Mouse (Mus musculus) liver, embryonic 12.5 days (tissue): ENCODE measurements at regions not wholly inside any gene's neighbourhood (a gene's known extent, or its start where the extent isn't known, plus 50 kb on each side); places are given as distances from the start of the nearest gene placed in this dataset.

ENCODE experiments used
- ATAC-seq: fragments of 200-750 bp; cut with Nextera tagmentation; 2 replicates; pipeline ENCODE4 v1.8.0; 2017; ENCODE audit warnings: moderate number of reproducible peaks, mild to moderate bottlenecking, moderate library complexity
- H3K27ac ChIP-seq: fragments of 300-500 bp; sonication (generic); 2 replicates; pipeline ENCODE4 v1.5.1; 2016; ENCODE audit warnings: mild to moderate bottlenecking
- H3K27me3 ChIP-seq: fragments of 300-500 bp; sonication (generic); replicated peaks from 2 replicates; pipeline ENCODE4 v1.6.1; 2016; ENCODE audit warnings: mild to moderate bottlenecking, moderate library complexity
- H3K36me3 ChIP-seq: fragments of 300-500 bp; sonication (generic); 2 replicates; pipeline ENCODE4 v1.6.1; 2016; ENCODE audit warnings: mild to moderate bottlenecking, moderate library complexity
- H3K4me1 ChIP-seq: fragments of 300-500 bp; sonication (generic); 2 replicates; pipeline ENCODE4 v1.6.1; 2016
- H3K4me2 ChIP-seq: fragments of 300-500 bp; sonication (generic); 2 replicates; pipeline ENCODE4 v1.6.1; 2016; ENCODE audit warnings: mild to moderate bottlenecking, moderate library complexity
- H3K4me3 ChIP-seq: fragments of 300-500 bp; sonication (generic); 2 replicates; pipeline ENCODE4 v1.5.1; 2016; ENCODE audit warnings: mild to moderate bottlenecking, moderate library complexity
- H3K9ac ChIP-seq: fragments of 300-500 bp; sonication (generic); 2 replicates; pipeline ENCODE4 v1.6.1; 2016; ENCODE audit warnings: mild to moderate bottlenecking, moderate library complexity
- H3K9me3 ChIP-seq: fragments of 300-500 bp; sonication (generic); replicated peaks from 2 replicates; pipeline ENCODE4 v1.6.1; 2016; ENCODE audit warnings: mild to moderate bottlenecking, moderate library complexity
- WGBS: fragments of 180-500 bp; shearing (Covaris S2); methylation state at CpG from one replicate; pipeline ENCODE4 v1.1.7; 2016; ENCODE audit not compliant: insufficient replicate concordance; 5-methylcytosine and 5-hydroxymethylcytosine counted together

DNA sequence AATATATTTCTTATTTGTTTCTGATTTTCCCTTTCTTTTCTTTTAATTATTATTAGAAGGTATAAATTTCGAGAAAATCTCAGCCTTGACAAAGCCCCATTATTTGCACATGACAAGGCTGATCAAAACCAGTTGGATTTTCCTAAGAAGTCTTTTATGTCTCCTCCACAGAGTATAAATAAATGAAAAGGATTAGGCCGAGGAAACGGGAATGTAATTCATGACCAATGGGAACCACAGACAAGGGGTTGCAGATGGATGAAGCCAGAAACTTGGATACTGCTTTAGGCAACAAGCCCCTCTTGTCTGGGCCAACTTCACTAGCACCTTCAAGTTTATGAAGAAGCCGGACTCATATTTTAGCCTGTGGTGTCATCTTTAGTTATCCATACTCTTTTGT, 542.4 kb downstream of the Epha4 start:
- no peak overlapping the region for H3K4me2 ChIP-seq
- WGBS = 65% methylated on average over 4 of the region's 4 CpGs
- no peaks in the 10 kb centered on the region for H3K36me3 ChIP-seq
- no peaks in the 10 kb centered on the region for H3K4me1 ChIP-seq
- no peaks in the 10 kb centered on the region for H3K27me3 ChIP-seq
- ATAC-seq = no peak
- no peak overlapping the region for H3K27ac ChIP-seq
- no peak overlapping the region for H3K4me3 ChIP-seq
- no peaks in the 10 kb centered on the region for H3K9me3 ChIP-seq
- no peak overlapping the region for H3K9ac ChIP-seq

DNA sequence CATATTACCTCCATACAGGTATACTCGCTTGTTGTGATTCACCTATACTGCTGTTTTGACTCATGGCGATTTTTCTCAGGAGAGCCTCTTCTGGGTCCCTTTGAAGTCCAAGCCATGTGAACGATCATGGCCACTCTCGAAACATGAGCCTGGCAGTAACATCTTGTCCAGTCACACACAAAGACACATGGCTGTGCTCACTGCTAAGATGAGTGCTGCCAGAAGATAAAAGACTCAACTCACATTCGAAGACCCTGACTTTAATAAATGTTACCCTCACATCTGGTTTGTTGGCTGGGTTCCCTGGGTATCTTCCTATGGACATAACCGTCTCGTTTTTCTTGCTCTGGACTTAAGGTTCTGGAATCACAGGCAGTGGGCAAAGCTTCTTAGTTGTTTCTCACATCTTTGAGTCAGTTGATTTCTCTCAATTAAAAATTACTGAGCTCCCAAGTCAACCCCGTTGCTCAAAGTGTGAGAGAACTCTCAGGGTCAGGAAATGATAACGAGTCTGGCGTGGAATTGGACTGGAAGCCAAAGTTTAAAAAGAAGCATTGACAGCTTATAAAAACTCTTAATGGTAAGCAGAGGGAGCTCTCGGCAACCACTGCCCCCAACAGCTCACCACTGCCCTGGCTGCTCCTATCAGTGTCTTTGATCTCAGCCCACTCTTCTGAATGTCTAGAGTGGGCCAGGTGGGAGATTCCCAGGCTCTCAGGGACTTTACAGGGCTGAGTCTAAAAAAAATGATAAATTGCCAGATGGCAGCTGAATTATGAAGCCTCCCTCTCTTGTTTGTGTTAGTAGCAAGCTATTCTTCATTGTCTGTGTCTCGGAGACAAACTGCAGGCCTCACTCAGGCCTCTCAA, 539.6 kb downstream of the Epha4 start:
- no peaks in the 10 kb centered on the region for H3K9me3 ChIP-seq
- H3K4me3 ChIP-seq = no peak overlapping the region
- no peaks in the 10 kb centered on the region for H3K27me3 ChIP-seq
- ATAC-seq = no peak
- H3K27ac ChIP-seq = no peak overlapping the region
- no peaks in the 10 kb centered on the region for H3K36me3 ChIP-seq
- H3K9ac ChIP-seq = no peak overlapping the region
- WGBS = 66% methylated on average over 12 of the region's 12 CpGs
- H3K4me1 ChIP-seq = no peaks in the 10 kb centered on the region
- no peak overlapping the region for H3K4me2 ChIP-seq

DNA sequence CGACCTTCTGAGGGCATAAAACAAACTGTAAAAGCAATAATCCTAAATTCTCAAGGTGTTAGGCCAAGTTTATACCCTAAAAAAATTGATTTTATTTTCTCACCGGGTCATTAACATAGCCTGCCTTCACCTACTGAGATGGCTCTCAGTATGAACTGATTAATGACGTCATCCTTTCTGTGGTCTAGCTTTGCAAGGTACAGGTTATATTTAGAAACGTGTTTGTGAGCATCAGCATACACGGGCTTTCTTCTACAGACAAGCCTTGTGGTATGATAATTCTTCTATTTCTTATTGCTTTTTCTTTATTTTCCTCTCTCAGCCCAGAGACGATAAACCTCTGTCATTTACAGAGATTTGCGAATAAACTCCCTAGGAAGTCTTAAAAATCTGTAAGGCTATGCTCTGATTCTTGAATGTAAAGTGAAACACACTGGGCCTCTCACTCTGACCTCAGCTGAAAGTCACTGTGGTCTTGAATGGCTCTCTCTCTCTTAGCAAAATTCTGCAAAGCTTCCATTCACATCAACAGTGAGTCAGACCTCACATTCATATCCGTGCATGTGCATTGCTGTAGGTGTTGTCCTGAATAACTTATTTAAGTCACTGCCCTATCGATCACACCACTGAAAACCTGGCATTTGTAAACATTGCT, 534.3 kb downstream of the Epha4 start:
- Histone ChIP-seq H3K27ac (no peak overlapping the region), H3K9me3 (no peaks in the 10 kb centered on the region), H3K4me2 (no peak overlapping the region), H3K9ac (no peak overlapping the region), H3K4me1 (no peaks in the 10 kb centered on the region), H3K36me3 (no peaks in the 10 kb centered on the region), H3K27me3 (no peaks in the 10 kb centered on the region), H3K4me3 (no peak overlapping the region)
- WGBS = 54% methylated on average over 9 of the region's 9 CpGs
- ATAC-seq = no peak

DNA sequence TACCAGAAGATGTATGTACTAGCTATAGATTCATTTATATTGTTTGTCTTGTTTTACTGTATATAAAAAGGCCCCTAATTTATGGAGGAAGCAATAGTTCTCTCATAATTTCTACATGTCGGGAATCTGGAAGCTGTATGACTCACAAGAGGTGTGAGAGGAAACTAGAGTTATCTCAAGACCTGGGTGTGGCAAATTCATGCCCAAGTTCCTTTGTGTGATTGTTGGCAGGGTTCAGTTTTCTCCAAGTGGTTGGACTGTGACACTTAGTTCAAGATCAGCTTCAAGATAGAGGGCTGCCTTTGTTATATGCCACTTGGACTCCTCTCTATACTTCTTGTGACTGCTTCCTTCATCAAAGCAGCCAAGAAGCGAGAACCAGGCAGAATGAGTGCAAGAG, 521.1 kb downstream of the Epha4 start:
- H3K4me3 ChIP-seq = no peak overlapping the region
- WGBS = 50% methylated on average over 2 of the region's 2 CpGs
- no peak for ATAC-seq

DNA sequence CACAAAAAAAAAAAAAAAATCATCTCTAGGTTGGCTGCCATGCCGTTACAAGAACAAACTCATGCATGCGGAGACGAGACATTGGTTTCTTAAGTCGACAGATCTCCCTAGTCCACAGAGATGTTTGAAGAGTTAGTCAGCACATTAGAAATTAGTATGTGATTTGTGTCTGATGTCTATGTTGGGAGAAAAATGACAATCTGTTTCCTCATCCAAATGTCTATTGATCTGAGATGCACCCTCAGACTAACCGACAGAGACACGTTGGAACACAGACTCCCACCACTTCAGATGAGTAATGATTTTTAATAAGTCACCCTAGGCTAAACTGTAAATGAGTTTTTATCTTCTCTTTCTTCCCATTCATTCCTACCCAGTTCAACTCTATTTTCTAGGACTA, 506.9 kb downstream of the Epha4 start:
- no peak overlapping the region for H3K27ac ChIP-seq
- no peak overlapping the region for H3K4me2 ChIP-seq
- no peaks in the 10 kb centered on the region for H3K9me3 ChIP-seq
- H3K36me3 ChIP-seq = no peaks in the 10 kb centered on the region
- WGBS = 75% methylated on average over 6 of the region's 6 CpGs
- no peak overlapping the region for H3K9ac ChIP-seq
- H3K4me3 ChIP-seq = no peak overlapping the region
- H3K4me1 ChIP-seq = no peaks in the 10 kb centered on the region
- ATAC-seq = no peak
- no peaks in the 10 kb centered on the region for H3K27me3 ChIP-seq

More for the DNA sequence above, 521.1 kb downstream of the Epha4 start:
- Histone ChIP-seq H3K4me1 (no peaks in the 10 kb centered on the region), H3K27me3 (no peaks in the 10 kb centered on the region), H3K4me2 (no peak overlapping the region), H3K9me3 (no peaks in the 10 kb centered on the region), H3K27ac (no peak overlapping the region), H3K9ac (no peak overlapping the region), H3K36me3 (no peaks in the 10 kb centered on the region)

DNA sequence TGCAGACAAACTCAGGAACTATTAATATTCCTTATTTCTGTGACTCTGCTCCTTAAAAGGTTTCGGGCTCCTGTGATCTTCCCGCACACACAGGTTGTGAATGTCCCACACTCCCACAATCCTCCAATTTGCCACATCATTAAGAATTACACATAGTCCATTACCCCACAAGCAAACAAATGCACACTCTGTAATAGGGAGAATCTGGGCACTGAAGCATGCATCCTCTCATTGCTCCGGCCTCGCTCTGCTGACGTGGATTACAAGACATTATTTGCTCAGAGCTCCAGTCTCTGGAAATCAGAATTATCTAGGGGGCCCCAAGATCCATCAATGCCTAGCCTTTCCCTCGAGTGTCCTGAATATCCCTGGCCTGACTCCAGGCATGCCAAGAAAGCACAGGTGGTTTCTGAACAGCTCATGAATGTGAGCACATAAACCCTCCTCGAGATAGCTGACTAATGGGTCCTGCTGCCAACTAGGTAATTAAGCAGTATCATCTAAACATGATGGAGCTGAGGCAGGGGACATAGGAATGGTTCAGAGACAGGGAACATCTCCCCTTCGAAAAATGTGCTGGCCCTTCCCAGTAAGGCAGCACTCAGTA, 504.2 kb downstream of the Epha4 start:
- H3K4me1 ChIP-seq = no peaks in the 10 kb centered on the region
- no peaks in the 10 kb centered on the region for H3K9me3 ChIP-seq
- no peak for ATAC-seq
- no peaks in the 10 kb centered on the region for H3K27me3 ChIP-seq
- no peak overlapping the region for H3K27ac ChIP-seq
- H3K9ac ChIP-seq = no peak overlapping the region
- no peak overlapping the region for H3K4me2 ChIP-seq
- H3K36me3 ChIP-seq = no peaks in the 10 kb centered on the region
- WGBS = 55% methylated on average over 8 of the region's 8 CpGs
- H3K4me3 ChIP-seq = no peak overlapping the region

DNA sequence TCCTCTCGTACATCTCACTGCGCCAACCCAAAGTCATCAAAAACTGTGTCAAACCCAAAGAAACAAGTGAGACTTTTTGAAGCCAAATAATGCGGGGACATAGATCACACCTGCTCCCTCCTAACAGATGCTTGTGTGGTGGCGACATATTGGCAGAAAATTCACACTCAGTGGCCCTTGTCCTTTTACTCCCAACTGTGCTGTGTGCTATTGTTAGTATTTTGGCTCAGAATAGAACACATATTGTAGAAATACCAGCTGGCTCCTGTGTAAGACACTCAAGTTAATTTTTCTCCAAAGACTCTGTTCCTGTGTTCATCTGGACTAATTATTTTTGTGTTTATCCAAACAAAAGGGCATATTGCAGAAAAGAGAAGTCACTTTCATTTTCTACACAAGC, 487.2 kb downstream of the Epha4 start:
- Histone ChIP-seq H3K27ac (no peak overlapping the region), H3K27me3 (no peaks in the 10 kb centered on the region), H3K4me1 (no peaks in the 10 kb centered on the region), H3K36me3 (no peaks in the 10 kb centered on the region), H3K9me3 (no peaks in the 10 kb centered on the region), H3K4me3 (no peak overlapping the region), H3K4me2 (no peak overlapping the region), H3K9ac (no peak overlapping the region)
- WGBS = 73% methylated on average over 4 of the region's 4 CpGs
- no peak for ATAC-seq

DNA sequence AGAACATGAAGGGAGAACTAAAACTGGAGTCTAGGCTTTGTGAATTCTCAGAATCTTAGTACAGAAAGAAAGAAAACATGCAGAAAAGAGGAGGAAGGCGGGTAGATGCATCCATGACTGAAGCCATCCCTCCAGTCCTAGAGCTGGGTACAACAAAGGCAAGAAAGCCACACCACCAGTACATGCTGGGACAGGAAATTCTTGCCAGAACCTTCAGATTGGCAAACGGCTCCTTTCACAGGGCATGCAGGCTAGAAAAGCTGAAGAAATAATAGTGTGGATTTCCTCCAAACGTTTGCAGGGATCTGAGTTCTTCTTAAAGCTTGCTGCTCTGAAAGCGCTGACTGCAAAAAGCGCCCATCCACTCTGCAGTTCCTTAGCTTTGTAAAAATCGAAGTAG, 486.7 kb downstream of the Epha4 start:
- no peak overlapping the region for H3K4me3 ChIP-seq
- no peaks in the 10 kb centered on the region for H3K4me1 ChIP-seq
- H3K36me3 ChIP-seq = no peaks in the 10 kb centered on the region
- no peak overlapping the region for H3K27ac ChIP-seq
- H3K9me3 ChIP-seq = no peaks in the 10 kb centered on the region
- no peak overlapping the region for H3K9ac ChIP-seq
- H3K4me2 ChIP-seq = no peak overlapping the region
- ATAC-seq = no peak
- H3K27me3 ChIP-seq = no peaks in the 10 kb centered on the region
- 62% methylated on average over 6 of the region's 6 CpGs for WGBS

DNA sequence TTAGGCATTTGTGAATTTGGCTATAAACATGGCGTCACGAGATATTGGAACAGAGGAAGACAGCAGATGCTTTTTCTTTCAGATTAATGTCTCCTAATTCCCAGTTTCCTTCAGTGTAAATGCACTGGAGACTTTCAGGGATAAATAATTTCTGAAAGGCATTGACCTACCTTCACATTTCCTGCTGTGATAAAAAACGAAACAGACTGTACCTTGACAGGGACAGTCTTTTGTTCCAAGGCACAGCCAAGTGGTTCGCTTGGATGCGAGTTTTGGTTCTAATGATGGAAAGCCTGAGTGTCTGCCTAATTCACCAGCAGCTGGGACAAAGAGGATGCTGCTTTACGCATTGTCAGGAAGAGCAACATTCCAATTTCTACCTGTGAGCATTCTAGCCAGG, 485.8 kb downstream of the Epha4 start:
- no peaks in the 10 kb centered on the region for H3K9me3 ChIP-seq
- no peak for ATAC-seq
- no peaks in the 10 kb centered on the region for H3K4me1 ChIP-seq
- H3K27ac ChIP-seq = no peak overlapping the region
- WGBS = 74% methylated on average over 6 of the region's 6 CpGs
- no peaks in the 10 kb centered on the region for H3K27me3 ChIP-seq
- H3K4me2 ChIP-seq = no peak overlapping the region
- no peak overlapping the region for H3K9ac ChIP-seq
- no peaks in the 10 kb centered on the region for H3K36me3 ChIP-seq
- H3K4me3 ChIP-seq = no peak overlapping the region

DNA sequence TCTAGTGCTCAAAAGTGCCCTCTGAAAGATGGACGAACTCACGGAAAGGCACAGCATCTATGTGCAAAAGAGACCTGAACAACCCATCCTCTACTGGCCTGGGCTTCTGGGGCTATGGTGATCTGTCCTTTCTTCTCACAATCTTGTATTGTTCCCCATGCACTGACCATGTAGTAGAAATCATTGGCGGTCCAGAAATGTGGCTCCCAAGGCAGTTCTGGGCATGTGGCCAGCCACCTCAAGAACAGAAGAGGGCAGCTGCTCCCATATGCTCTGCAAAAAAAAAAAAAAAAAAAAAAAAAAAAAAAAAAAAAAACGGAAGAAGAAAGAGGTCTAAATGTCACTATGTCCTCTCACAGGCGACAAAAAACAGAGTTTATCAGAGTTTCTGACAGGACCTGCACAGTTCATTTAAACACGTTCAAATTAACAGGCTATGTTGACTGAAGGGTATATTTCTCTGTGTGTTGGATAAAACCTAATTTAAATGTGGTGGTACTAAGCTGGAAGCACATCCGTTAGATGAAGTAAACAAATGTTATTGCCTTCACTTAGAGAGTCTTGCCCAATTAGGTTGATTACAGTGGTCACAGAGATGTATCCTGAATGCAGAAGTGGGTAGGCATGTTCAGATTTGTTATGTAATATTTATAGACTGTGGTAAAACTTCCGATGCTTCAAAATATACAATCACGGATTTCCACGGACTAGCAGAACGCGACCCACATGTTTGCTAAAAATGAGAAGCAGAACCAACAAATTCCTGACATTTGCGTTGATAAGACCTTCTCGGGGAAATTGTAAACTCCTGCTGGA, 470.9 kb downstream of the Epha4 start:
- no peak for ATAC-seq
- Histone ChIP-seq H3K4me3 (no peak overlapping the region), H3K36me3 (no peaks in the 10 kb centered on the region), H3K4me2 (no peak overlapping the region), H3K9me3 (no peaks in the 10 kb centered on the region), H3K4me1 (no peaks in the 10 kb centered on the region), H3K27me3 (no peaks in the 10 kb centered on the region), H3K9ac (no peak overlapping the region), H3K27ac (no peak overlapping the region)
- 66% methylated on average over 13 of the region's 14 CpGs for WGBS

DNA sequence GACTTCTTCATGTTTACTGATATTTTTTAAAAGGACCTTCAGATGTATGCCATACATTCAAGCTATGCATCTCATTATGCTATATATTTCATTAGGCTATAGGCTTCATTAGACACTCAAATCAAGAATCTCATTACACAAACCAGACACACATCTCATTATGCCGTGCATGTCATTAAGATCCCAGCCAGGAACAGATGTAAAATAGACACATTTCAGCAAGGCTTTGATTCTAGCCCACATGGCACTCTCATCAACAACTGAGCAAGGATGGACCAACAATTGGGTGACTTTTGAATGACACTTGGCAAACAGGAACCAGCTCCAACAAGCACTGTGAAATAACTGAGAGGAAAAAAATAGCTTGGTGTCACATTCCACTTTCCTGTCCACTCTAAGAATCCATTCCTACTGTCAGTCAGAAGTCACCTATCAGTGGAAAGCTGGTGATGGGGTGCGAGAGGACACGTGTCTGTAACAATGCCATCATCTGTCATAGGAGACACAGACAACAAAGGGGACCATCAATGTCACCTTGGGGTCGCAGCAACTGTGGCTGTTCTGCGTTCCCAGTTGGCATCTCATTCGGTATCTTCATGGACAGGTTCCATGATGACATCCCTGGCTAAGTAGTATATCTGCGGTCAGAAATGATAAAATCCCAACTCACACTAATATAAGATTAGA, 466.0 kb downstream of the Epha4 start:
- H3K27ac ChIP-seq = no peak overlapping the region
- no peak for ATAC-seq

More for the DNA sequence above, 466.0 kb downstream of the Epha4 start:
- H3K4me2 ChIP-seq = no peak overlapping the region
- WGBS = 74% methylated on average over 7 of the region's 7 CpGs
- H3K9me3 ChIP-seq = no peaks in the 10 kb centered on the region
- no peak overlapping the region for H3K9ac ChIP-seq
- H3K27me3 ChIP-seq = no peaks in the 10 kb centered on the region
- no peaks in the 10 kb centered on the region for H3K36me3 ChIP-seq
- H3K4me1 ChIP-seq = no peaks in the 10 kb centered on the region
- H3K4me3 ChIP-seq = no peak overlapping the region
